Mouse (Mus musculus): Measurements from ENCODE around the gene Tnni3k. TPM values are rescaled to one million over a fixed set of nuclear protein-coding genes. Genes with fewer than 3 reads are reported as not detected.
"Not testable (repeated sequence)": the region's sequence is repeated elsewhere in the genome, so short reads cannot be mapped to it uniquely, and the experiment has no call there.

Tnni3k gene
- polyA plus RNA-seq, 1 experiment from 2014 or later, result 0.05 TPM

GRCm38 (mm10) chr3:154837861-154838260, 217.3 kb downstream of the Tnni3k start:
- Histone ChIP-seq H3K9ac (ENCODE audit: low read depth, low read length) (no peak overlapping the region), H3K4me2 (replicated peaks; ENCODE audit: low read depth, low read length) (no peak overlapping the region), H3K27ac (ENCODE audit: low read depth, low read length) (no peak overlapping the region), H3K27me3 (ENCODE audit: control insufficient read depth, insufficient read depth, low read length) (no peaks in the 10 kb centered on the region), H3K36me3 (ENCODE audit: control insufficient read depth, insufficient read depth, low read length) (no peaks in the 10 kb centered on the region), H3K4me1 (replicated peaks; ENCODE audit: control insufficient read depth, insufficient read depth, low read length) (no peaks in the 10 kb centered on the region), H3K4me3 (ENCODE audit: low read depth, low read length) (no peak overlapping the region), H3K9me3 (ENCODE audit: control insufficient read depth, low read length) (no peaks in the 10 kb centered on the region)
- ATAC-seq (ENCODE audit: low FRiP score) (no peak), DNase-seq (ENCODE audit: low spot score) (no peak)
- 93% methylated on average over 11 of the region's 11 CpGs for WGBS

GRCm38 (mm10) chr3:154836137-154836536, 219.1 kb downstream of the Tnni3k start:
- H3K36me3 ChIP-seq (ENCODE audit: control insufficient read depth, insufficient read depth, low read length), result no peaks in the 10 kb centered on the region
- no peaks in the 10 kb centered on the region for H3K4me1 ChIP-seq (replicated peaks; ENCODE audit: control insufficient read depth, insufficient read depth, low read length)
- H3K27me3 ChIP-seq (ENCODE audit: control insufficient read depth, insufficient read depth, low read length), result no peaks in the 10 kb centered on the region
- no peak overlapping the region for H3K4me2 ChIP-seq (replicated peaks; ENCODE audit: low read depth, low read length)
- H3K4me3 ChIP-seq (ENCODE audit: low read depth, low read length), result no peak overlapping the region
- DNase-seq (ENCODE audit: low spot score) (no peak), ATAC-seq (ENCODE audit: low FRiP score) (no peak)
- WGBS, result 77% methylated on average over 3 of the region's 3 CpGs
- no peaks in the 10 kb centered on the region for H3K9me3 ChIP-seq (ENCODE audit: control insufficient read depth, low read length)
- H3K9ac ChIP-seq (ENCODE audit: low read depth, low read length), result no peak overlapping the region
- no peak overlapping the region for H3K27ac ChIP-seq (ENCODE audit: low read depth, low read length)

GRCm38 (mm10) chr3:154834373-154834772, 220.8 kb downstream of the Tnni3k start:
- no peak overlapping the region for H3K4me2 ChIP-seq (replicated peaks; ENCODE audit: low read depth, low read length)
- ATAC-seq (ENCODE audit: low FRiP score), result peak; percentile 49; the same call in 1 of the 2 replicates
- 69% methylated on average over 9 of the region's 9 CpGs for WGBS

GRCm38 (mm10) chr3:154825739-154826138, 229.5 kb downstream of the Tnni3k start:
- Histone ChIP-seq H3K27ac (ENCODE audit: low read depth, low read length) (no peak overlapping the region), H3K4me2 (replicated peaks; ENCODE audit: low read depth, low read length) (no peak overlapping the region), H3K4me3 (ENCODE audit: low read depth, low read length) (no peak overlapping the region), H3K9ac (ENCODE audit: low read depth, low read length) (no peak overlapping the region), H3K27me3 (ENCODE audit: control insufficient read depth, insufficient read depth, low read length) (no peaks in the 10 kb centered on the region), H3K4me1 (replicated peaks; ENCODE audit: control insufficient read depth, insufficient read depth, low read length) (no peaks in the 10 kb centered on the region), H3K9me3 (ENCODE audit: control insufficient read depth, low read length) (no peaks in the 10 kb centered on the region), H3K36me3 (ENCODE audit: control insufficient read depth, insufficient read depth, low read length) (no peaks in the 10 kb centered on the region)
- no peak for ATAC-seq (ENCODE audit: low FRiP score)
- WGBS, result 83% methylated on average over 3 of the region's 3 CpGs
- DNase-seq (ENCODE audit: low spot score), result no peak

More at GRCm38 (mm10) chr3:154834373-154834772, 220.8 kb downstream of the Tnni3k start:
- H3K4me1 ChIP-seq (replicated peaks; ENCODE audit: control insufficient read depth, insufficient read depth, low read length), result no peaks in the 10 kb centered on the region
- no peaks in the 10 kb centered on the region for H3K27me3 ChIP-seq (ENCODE audit: control insufficient read depth, insufficient read depth, low read length)
- H3K9ac ChIP-seq (ENCODE audit: low read depth, low read length), result no peak overlapping the region
- no peak overlapping the region for H3K4me3 ChIP-seq (ENCODE audit: low read depth, low read length)
- DNase-seq (ENCODE audit: low spot score), result no peak
- no peaks in the 10 kb centered on the region for H3K36me3 ChIP-seq (ENCODE audit: control insufficient read depth, insufficient read depth, low read length)
- no peaks in the 10 kb centered on the region for H3K9me3 ChIP-seq (ENCODE audit: control insufficient read depth, low read length)
- no peak overlapping the region for H3K27ac ChIP-seq (ENCODE audit: low read depth, low read length)

GRCm38 (mm10) chr3:154824713-154825112, 230.5 kb downstream of the Tnni3k start:
- H3K4me1 ChIP-seq (replicated peaks; ENCODE audit: control insufficient read depth, insufficient read depth, low read length), result no peaks in the 10 kb centered on the region
- H3K4me2 ChIP-seq (replicated peaks; ENCODE audit: low read depth, low read length), result no peak overlapping the region
- H3K4me3 ChIP-seq (ENCODE audit: low read depth, low read length), result no peak overlapping the region
- DNase-seq (ENCODE audit: low spot score), result no peak
- ATAC-seq (ENCODE audit: low FRiP score), result no peak
- no peak overlapping the region for H3K27ac ChIP-seq (ENCODE audit: low read depth, low read length)
- WGBS, result 90% methylated on average over 4 of the region's 4 CpGs
- no peaks in the 10 kb centered on the region for H3K27me3 ChIP-seq (ENCODE audit: control insufficient read depth, insufficient read depth, low read length)
- no peak overlapping the region for H3K9ac ChIP-seq (ENCODE audit: low read depth, low read length)
- H3K36me3 ChIP-seq (ENCODE audit: control insufficient read depth, insufficient read depth, low read length), result no peaks in the 10 kb centered on the region
- H3K9me3 ChIP-seq (ENCODE audit: control insufficient read depth, low read length), result no peaks in the 10 kb centered on the region

GRCm38 (mm10) chr3:154819684-154820083, 235.5 kb downstream of the Tnni3k start:
- not testable (repeated sequence) for H3K4me2 ChIP-seq (replicated peaks; ENCODE audit: low read depth, low read length); H3K9ac ChIP-seq (ENCODE audit: low read depth, low read length); H3K27ac ChIP-seq (ENCODE audit: low read depth, low read length); ATAC-seq (ENCODE audit: low FRiP score); H3K9me3 ChIP-seq (ENCODE audit: control insufficient read depth, low read length); H3K36me3 ChIP-seq (ENCODE audit: control insufficient read depth, insufficient read depth, low read length); H3K27me3 ChIP-seq (ENCODE audit: control insufficient read depth, insufficient read depth, low read length); H3K4me1 ChIP-seq (replicated peaks; ENCODE audit: control insufficient read depth, insufficient read depth, low read length); H3K4me3 ChIP-seq (ENCODE audit: low read depth, low read length)
- DNase-seq (ENCODE audit: low spot score), result peak; percentile 73
- WGBS, result 13% methylated on average over 5 of the region's 5 CpGs

- 8% methylated on average over 7 of the region's 7 CpGs for WGBS
- no peak overlapping the region; the same call in 1 of the 2 replicates for H3K4me3 ChIP-seq (ENCODE audit: low read depth, low read length)
- H3K27ac ChIP-seq (ENCODE audit: low read depth, low read length), result no peak overlapping the region
- peak overlapping the region; percentile 17; the same call in 1 of the 2 replicates for H3K4me2 ChIP-seq (replicated peaks; ENCODE audit: low read depth, low read length)
- no peaks in the 10 kb centered on the region for H3K4me1 ChIP-seq (replicated peaks; ENCODE audit: control insufficient read depth, insufficient read depth, low read length)
- H3K9me3 ChIP-seq (ENCODE audit: control insufficient read depth, low read length), result no peaks in the 10 kb centered on the region
- 0 out of 2 replicates have a peak overlapping the region, but pooled peaks have one; percentile 42 for H3K9ac ChIP-seq (ENCODE audit: low read depth, low read length)
- ATAC-seq (ENCODE audit: low FRiP score), result peak; percentile 72
- H3K27me3 ChIP-seq (ENCODE audit: control insufficient read depth, insufficient read depth, low read length), result no peaks in the 10 kb centered on the region
- H3K36me3 ChIP-seq (ENCODE audit: control insufficient read depth, insufficient read depth, low read length), result no peaks in the 10 kb centered on the region
- DNase-seq (ENCODE audit: low spot score), result peak; percentile 87
Measured at GRCm38 (mm10) chr3:154817732-154818131, 237.5 kb downstream of the Tnni3k start.

- Histone ChIP-seq H3K27ac (ENCODE audit: low read depth, low read length) (no peak overlapping the region), H3K36me3 (ENCODE audit: control insufficient read depth, insufficient read depth, low read length) (no peaks in the 10 kb centered on the region), H3K4me3 (ENCODE audit: low read depth, low read length) (no peak overlapping the region; the same call in 1 of the 2 replicates), H3K4me1 (replicated peaks; ENCODE audit: control insufficient read depth, insufficient read depth, low read length) (no peaks in the 10 kb centered on the region), H3K9ac (ENCODE audit: low read depth, low read length) (0 out of 2 replicates have a peak overlapping the region, but pooled peaks have one; percentile 42), H3K9me3 (ENCODE audit: control insufficient read depth, low read length) (no peaks in the 10 kb centered on the region), H3K27me3 (ENCODE audit: control insufficient read depth, insufficient read depth, low read length) (no peaks in the 10 kb centered on the region), H3K4me2 (replicated peaks; ENCODE audit: low read depth, low read length) (peak overlapping the region; percentile 17; the same call in 1 of the 2 replicates)
- DNase-seq (ENCODE audit: low spot score) (peak; percentile 39), ATAC-seq (ENCODE audit: low FRiP score) (peak; percentile 73)
- 40% methylated on average over 19 of the region's 19 CpGs for WGBS
Measured at GRCm38 (mm10) chr3:154816801-154817625, 238.2 kb downstream of the Tnni3k start.

GRCm38 (mm10) chr3:154816231-154816630, 239.0 kb downstream of the Tnni3k start:
- DNase-seq (ENCODE audit: low spot score) (no peak), ATAC-seq (ENCODE audit: low FRiP score) (no peak)

More at GRCm38 (mm10) chr3:154816231-154816630, 239.0 kb downstream of the Tnni3k start:
- Histone ChIP-seq H3K27ac (ENCODE audit: low read depth, low read length) (no peak overlapping the region), H3K27me3 (ENCODE audit: control insufficient read depth, insufficient read depth, low read length) (no peaks in the 10 kb centered on the region), H3K9me3 (ENCODE audit: control insufficient read depth, low read length) (no peaks in the 10 kb centered on the region), H3K4me2 (replicated peaks; ENCODE audit: low read depth, low read length) (no peak overlapping the region), H3K4me1 (replicated peaks; ENCODE audit: control insufficient read depth, insufficient read depth, low read length) (no peaks in the 10 kb centered on the region), H3K36me3 (ENCODE audit: control insufficient read depth, insufficient read depth, low read length) (no peaks in the 10 kb centered on the region), H3K9ac (ENCODE audit: low read depth, low read length) (no peak overlapping the region), H3K4me3 (ENCODE audit: low read depth, low read length) (no peak overlapping the region)
- 80% methylated on average over 3 of the region's 3 CpGs for WGBS
